Mouse (Mus musculus) lung, adult 2 months (tissue): Measurements from ENCODE around the gene Irf2bp1.

Source experiments
- CTCF ChIP-seq: fragments of 200-500 bp; IDR thresholded peaks from 2 replicates; pipeline ENCODE4 v1.5.1; 2011; ENCODE audit warnings: mild to moderate bottlenecking, low read length, control low read depth; ENCODE audit not compliant: insufficient read depth
- POLR2A ChIP-seq: fragments of 200-500 bp; IDR thresholded peaks from 2 replicates; pipeline ENCODE4 v1.6.1; 2011; ENCODE audit warnings: low read depth, mild to moderate bottlenecking, control low read depth, low read length, borderline replicate concordance; ENCODE audit errors: extremely low read depth

- TF ChIP-seq CTCF (no peak), POLR2A (no peak)
These were observed 48.7 kb downstream of the Irf2bp1 start for GRCm38 (mm10) chr7:19052345-19053135.
